Mouse (Mus musculus): Measurements from ENCODE around the gene Pitpnm1.

DNA sequence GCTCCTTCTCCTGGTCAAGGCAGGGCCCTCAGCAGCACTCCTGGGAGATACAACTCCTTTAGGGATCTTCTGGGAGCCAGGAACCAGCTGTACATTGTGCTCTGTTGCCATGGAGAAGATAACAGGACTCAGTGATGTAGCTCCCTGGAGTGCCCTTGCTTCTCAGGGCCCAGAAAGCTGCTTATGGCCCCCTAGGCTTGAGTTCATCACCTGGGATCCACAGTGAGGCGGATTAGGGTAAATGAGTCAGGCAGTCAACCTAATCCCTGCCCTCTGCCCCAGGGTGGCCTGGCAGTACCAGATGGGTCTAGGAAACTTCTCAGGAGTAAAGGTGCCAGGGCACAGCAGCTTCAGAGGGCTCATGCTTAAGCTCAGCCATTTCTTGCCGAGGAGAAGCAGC lies 39.6 kb downstream of the Pitpnm1 start, which contains the start of gene Gpr152:
- no peak for TF ChIP-seq POLR2A (IDR thresholded peaks at IDR 0.05; ENCODE audit: insufficient read length, low read depth)
- TF ChIP-seq MAX (IDR thresholded peaks at IDR 0.05; ENCODE audit: low read depth), result no peak
